Mouse (Mus musculus): Measurements from ENCODE around the gene Nek9.

- TF ChIP-seq CTCF (IDR thresholded peaks at IDR 0.05; ENCODE audit: borderline replicate concordance, control insufficient read depth, extremely low read depth, insufficient read depth, low read length, poor library complexity) (no peak), POLR2A (IDR thresholded peaks at IDR 0.05; ENCODE audit: control insufficient read depth, extremely low read depth, insufficient read depth, low read length, poor library complexity) (no peak)
Measured at GRCm38 (mm10) chr12:85284331-85284730, 54.8 kb downstream of the Nek9 start.
